Mouse (Mus musculus) bone marrow, adult 2 months (tissue): ENCODE measurements around the gene Pde6c.

Experiments
- CTCF ChIP-seq: fragments of 200-500 bp; IDR thresholded peaks from 2 replicates; pipeline ENCODE4 v1.5.1; 2011; ENCODE audit warnings: low read length, control low read depth; ENCODE audit not compliant: control insufficient read depth, insufficient read depth
- POLR2A ChIP-seq: fragments of 200-500 bp; IDR thresholded peaks from 2 replicates; pipeline ENCODE4 v1.6.1; 2011; ENCODE audit warnings: low read depth, mild to moderate bottlenecking, control low read depth, low read length, borderline replicate concordance; ENCODE audit not compliant: control insufficient read depth

GRCm38 (mm10) chr19:38186631-38187344 is 54.2 kb downstream of the Pde6c start:
- TF ChIP-seq CTCF (no peak), POLR2A (no peak)
